Mouse (Mus musculus) E14TG2a.4 (cell line): Measurements from ENCODE around the gene Fam174b.

Experiments
- CTCF ChIP-seq: conservative IDR thresholded peaks from 2 replicates; pipeline ENCODE4 v1.5.1; 2014; ENCODE audit warnings: low read length
- POU5F1 ChIP-seq: IDR thresholded peaks from 2 replicates; pipeline ENCODE4 v1.6.1; 2014; ENCODE audit warnings: low read length, borderline replicate concordance

GRCm38 (mm10) chr7:73748437-73749108, 8.5 kb downstream of the Fam174b start:
- TF ChIP-seq CTCF, result no peak
- no peak for TF ChIP-seq POU5F1
